Mouse (Mus musculus) intestine, embryonic 14.5 days (tissue): Measurements from ENCODE around the gene Slc50a1. TPM values are rescaled to one million over a fixed set of nuclear protein-coding genes. Genes with fewer than 3 reads are reported as not detected.

Source experiments
- ATAC-seq: fragments of 200-750 bp; cut with Nextera tagmentation; replicated peaks from 2 replicates; pipeline ENCODE4 v1.8.0; 2017; ENCODE audit warnings: low read depth, moderate number of reproducible peaks, moderate TSS enrichment, moderate library complexity; ENCODE audit not compliant: low FRiP score, low TSS enrichment
- DNase-seq: peaks from one replicate; pipeline ENCODE4 v3.0.0-alpha.2; 2018; ENCODE audit warnings: low spot score
- H3K27ac ChIP-seq: fragments of 300-500 bp; sonication (generic); 2 replicates; pipeline ENCODE4 v1.5.1; 2014; ENCODE audit warnings: low read depth, mild to moderate bottlenecking, control low read depth
- H3K27me3 ChIP-seq: fragments of 300-500 bp; sonication (generic); replicated peaks from 2 replicates; pipeline ENCODE4 v1.6.1; 2014; ENCODE audit warnings: low read length, control low read depth; ENCODE audit not compliant: control insufficient read depth, insufficient read depth
- H3K36me3 ChIP-seq: fragments of 300-500 bp; sonication (generic); 2 replicates; pipeline ENCODE4 v1.6.1; 2014; ENCODE audit warnings: low read length, control low read depth; ENCODE audit not compliant: control insufficient read depth, insufficient read depth
- H3K4me1 ChIP-seq: fragments of 300-500 bp; sonication (generic); replicated peaks from 2 replicates; pipeline ENCODE4 v1.6.1; 2014; ENCODE audit warnings: low read length, control low read depth, mixed read lengths; ENCODE audit not compliant: control insufficient read depth, insufficient read depth
- H3K4me2 ChIP-seq: fragments of 300-500 bp; sonication (generic); 2 replicates; pipeline ENCODE4 v1.6.1; 2014; ENCODE audit warnings: low read length
- H3K4me3 ChIP-seq: fragments of 300-500 bp; sonication (generic); 2 replicates; pipeline ENCODE4 v1.5.1; 2014; ENCODE audit warnings: low read depth, low read length, control low read depth, mixed read lengths
- H3K9ac ChIP-seq: fragments of 300-500 bp; sonication (generic); 2 replicates; pipeline ENCODE4 v1.6.1; 2014; ENCODE audit warnings: mild to moderate bottlenecking, low read length
- H3K9me3 ChIP-seq: fragments of 300-500 bp; sonication (generic); 2 replicates; pipeline ENCODE4 v1.6.1; 2016; ENCODE audit warnings: low read length, control low read depth; ENCODE audit not compliant: control insufficient read depth
- WGBS: fragments of 180-500 bp; shearing (Covaris S2); extraction: QIAGEN DNeasy Blood & Tissue Kit; methylation state at CpG from one replicate; pipeline ENCODE4 v1.1.7; 2014; 5-methylcytosine and 5-hydroxymethylcytosine counted together
- polyA plus RNA-seq: library from polyadenylated mRNA; unstranded; fragments of >200 nt; fragmentation: Nextera tagmentation; extraction: Ambion mirVana; gene quantifications from 2 replicates; pipeline ENCODE4 v1.2.1, GENCODE M21; 2014

Slc50a1 gene
- polyA plus RNA-seq, 1 experiment from 2014 or later = 64.7 TPM

GRCm38 (mm10) chr3:89247466-89247865 is 22.9 kb downstream of the Slc50a1 start:
- WGBS = 91% methylated on average over 4 of the region's 4 CpGs
- peaks cover 38% of the 10 kb centered on the region for H3K4me1 ChIP-seq
- no peak overlapping the region for H3K27ac ChIP-seq
- no peak overlapping the region for H3K9ac ChIP-seq
- no peak for DNase-seq
- no peaks in the 10 kb centered on the region for H3K27me3 ChIP-seq
- H3K9me3 ChIP-seq = no peaks in the 10 kb centered on the region
- H3K4me3 ChIP-seq = peak overlapping the region; percentile 65; the same call in 1 of the 2 replicates
- H3K36me3 ChIP-seq = peaks cover 9% of the 10 kb centered on the region
- ATAC-seq = no peak
- peak overlapping the region; percentile 89 for H3K4me2 ChIP-seq

- ATAC-seq = peak; percentile 69
- H3K36me3 ChIP-seq = peaks cover 9% of the 10 kb centered on the region
- H3K4me3 ChIP-seq = peak within 1 kb of the TSS; percentile 65
- no peaks in the 10 kb centered on the region for H3K27me3 ChIP-seq
- peaks cover 31% of the 10 kb centered on the region for H3K4me1 ChIP-seq
- H3K4me2 ChIP-seq = peak within 1 kb of the TSS; percentile 89
- DNase-seq = peak; percentile 92
- peak within 1 kb of the TSS; percentile 71 for H3K9ac ChIP-seq
- H3K27ac ChIP-seq = peak within 1 kb of the TSS; percentile 52
- WGBS = under 1% methylated on average over 42 of the region's 42 CpGs
- no peaks in the 10 kb centered on the region for H3K9me3 ChIP-seq
Observed at GRCm38 (mm10) chr3:89246261-89247100, 23.9 kb downstream of the Slc50a1 start, which contains the start of gene Trim46. Trim46 (minus strand) TSS chr3:89246309.

- Histone ChIP-seq H3K9me3 (no peaks in the 10 kb centered on the region), H3K27me3 (no peaks in the 10 kb centered on the region), H3K36me3 (peaks cover 9% of the 10 kb centered on the region), H3K9ac (peak within 1 kb of the TSS; percentile 71), H3K4me3 (peak within 1 kb of the TSS; percentile 65), H3K27ac (peak within 1 kb of the TSS; percentile 52), H3K4me2 (peak within 1 kb of the TSS; percentile 89), H3K4me1 (peaks cover 23% of the 10 kb centered on the region)
- ATAC-seq = peak; percentile 28
- no peak for DNase-seq
- 3% methylated on average over 20 of the region's 20 CpGs for WGBS
Observed at GRCm38 (mm10) chr3:89245688-89246171, 24.6 kb downstream of the Slc50a1 start, which contains the start of gene Krtcap2. Krtcap2 (plus strand) TSS chr3:89245966.

GRCm38 (mm10) chr3:89244982-89245687 is 25.2 kb downstream of the Slc50a1 start:
- no peaks in the 10 kb centered on the region for H3K27me3 ChIP-seq
- WGBS = 1% methylated on average over 22 of the region's 26 CpGs
- no peak overlapping the region for H3K27ac ChIP-seq
- peaks cover 20% of the 10 kb centered on the region for H3K4me1 ChIP-seq
- ATAC-seq (peak; percentile 9; the same call in 1 of the 2 replicates), DNase-seq (no peak)
- H3K4me2 ChIP-seq = peak overlapping the region; percentile 89
- H3K36me3 ChIP-seq = peaks cover 9% of the 10 kb centered on the region
- H3K4me3 ChIP-seq = peak overlapping the region; percentile 35
- no peaks in the 10 kb centered on the region for H3K9me3 ChIP-seq
- no peak overlapping the region for H3K9ac ChIP-seq

GRCm38 (mm10) chr3:89244158-89244981 is 26.0 kb downstream of the Slc50a1 start:
- no peaks in the 10 kb centered on the region for H3K9me3 ChIP-seq
- H3K4me3 ChIP-seq = peak overlapping the region; percentile 35
- peaks cover 20% of the 10 kb centered on the region for H3K4me1 ChIP-seq
- H3K36me3 ChIP-seq = peaks cover 5% of the 10 kb centered on the region
- peak overlapping the region; percentile 89 for H3K4me2 ChIP-seq
- H3K9ac ChIP-seq = no peak overlapping the region
- DNase-seq (no peak), ATAC-seq (peak; percentile 21; the same call in 1 of the 2 replicates)
- H3K27ac ChIP-seq = no peak overlapping the region
- WGBS = 16% methylated on average over 25 of the region's 25 CpGs
- H3K27me3 ChIP-seq = no peaks in the 10 kb centered on the region

GRCm38 (mm10) chr3:89243609-89244008 is 26.8 kb downstream of the Slc50a1 start:
- no peak overlapping the region for H3K9ac ChIP-seq
- WGBS = 19% methylated on average over 14 of the region's 14 CpGs
- H3K4me3 ChIP-seq = no peak overlapping the region
- no peak overlapping the region for H3K27ac ChIP-seq
- ATAC-seq (no peak), DNase-seq (no peak)
- H3K36me3 ChIP-seq = 0 out of 2 replicates have a peak, but pooled peaks cover under 1% of the 10 kb centered on the region
- peaks cover 20% of the 10 kb centered on the region for H3K4me1 ChIP-seq
- peak overlapping the region; percentile 89 for H3K4me2 ChIP-seq
- H3K9me3 ChIP-seq = no peaks in the 10 kb centered on the region
- H3K27me3 ChIP-seq = no peaks in the 10 kb centered on the region

GRCm38 (mm10) chr3:89242331-89242895 is 28.0 kb downstream of the Slc50a1 start:
- ATAC-seq (no peak), DNase-seq (no peak)

More at GRCm38 (mm10) chr3:89242331-89242895, 28.0 kb downstream of the Slc50a1 start:
- no peak overlapping the region for H3K4me3 ChIP-seq
- H3K4me1 ChIP-seq = peaks cover 16% of the 10 kb centered on the region
- no peaks in the 10 kb centered on the region for H3K27me3 ChIP-seq
- H3K27ac ChIP-seq = no peak overlapping the region
- no peak overlapping the region for H3K9ac ChIP-seq
- no peaks in the 10 kb centered on the region for H3K9me3 ChIP-seq
- no peaks in the 10 kb centered on the region for H3K36me3 ChIP-seq
- 69% methylated on average over 9 of the region's 9 CpGs for WGBS
- no peak overlapping the region for H3K4me2 ChIP-seq
